Mouse (Mus musculus) C2C12 (cell line): ENCODE results near the gene Gsg1l.

Experiments used
- CTCF ChIP-seq: IDR thresholded peaks from one replicate; pipeline ENCODE4 v1.5.1; 2011; ENCODE audit not compliant: control insufficient read depth, insufficient read depth, insufficient read length
- MYOG ChIP-seq: IDR thresholded peaks from one replicate; pipeline ENCODE4 v1.6.1; 2011; ENCODE audit not compliant: control insufficient read depth, insufficient read length; ENCODE audit errors: extremely low read depth

DNA sequence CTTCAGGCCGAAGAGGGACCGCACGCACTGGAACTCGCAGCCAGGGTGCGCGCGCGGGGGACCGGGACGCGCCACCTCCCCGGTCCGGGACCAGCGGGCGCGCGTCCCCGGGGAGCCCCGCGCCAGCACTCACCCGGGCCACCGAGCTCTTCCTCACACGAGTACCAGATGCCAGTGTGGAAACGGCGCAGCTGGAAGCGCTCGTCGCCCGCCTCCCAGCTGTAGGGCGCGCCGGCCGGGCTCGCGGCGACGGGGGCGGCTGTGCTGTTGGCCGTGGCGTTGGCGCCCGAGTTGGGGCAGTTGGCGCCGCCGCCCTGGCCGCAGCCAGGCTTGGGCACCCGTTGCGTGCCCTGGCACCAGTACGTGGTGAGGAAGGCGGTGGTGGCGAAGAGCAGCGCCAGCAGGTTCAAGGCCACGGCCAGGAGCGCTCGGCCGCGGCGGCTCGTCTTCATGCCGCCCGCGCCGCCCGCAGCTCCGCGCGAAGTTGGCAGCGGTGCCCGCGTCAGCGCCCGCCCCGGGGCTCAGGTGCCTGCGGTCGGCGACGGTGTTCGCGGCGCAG is 405 bp downstream of the Gsg1l start:
- TF ChIP-seq CTCF (no peak), MYOG (no peak)
